Mouse (Mus musculus): Measurements from ENCODE around the gene Smyd1. TPM values are rescaled to one million over a fixed set of nuclear protein-coding genes. Genes with fewer than 3 reads are reported as not detected.

Smyd1 gene
- polyA plus RNA-seq, 1 experiment from 2014 or later, result 0.61 TPM

DNA sequence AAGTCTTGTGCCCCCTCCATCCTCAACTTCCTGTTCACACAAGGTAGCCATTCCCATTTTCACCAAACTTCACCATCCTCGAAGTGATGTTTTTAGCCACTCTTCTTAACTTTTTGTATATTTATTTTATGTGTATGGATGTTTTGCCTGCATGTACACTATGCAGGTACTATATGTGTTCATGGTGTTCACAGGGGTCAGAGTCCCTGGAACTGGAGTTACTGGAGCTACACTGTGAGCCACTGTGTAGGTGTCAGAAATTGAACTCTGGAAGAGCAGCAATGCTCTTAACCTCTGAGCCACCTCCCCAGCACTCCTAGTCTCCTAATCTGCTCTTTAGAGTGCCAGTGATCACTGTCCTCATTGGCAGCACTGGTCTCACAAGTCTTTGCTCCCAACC, 73.6 kb downstream of the Smyd1 start:
- Histone ChIP-seq H3K4me1 (no peaks in the 10 kb centered on the region), H3K4me3 (no peak overlapping the region), H3K36me3 (no peaks in the 10 kb centered on the region), H3K27ac (no peak overlapping the region), H3K27me3 (no peaks in the 10 kb centered on the region), H3K9me3 (replicated peaks) (no peaks in the 10 kb centered on the region), H3K4me2 (replicated peaks) (no peak overlapping the region), H3K9ac (no peak overlapping the region)
- no peak for ATAC-seq (ENCODE audit: low FRiP score)
- WGBS, result 95% methylated on average over 1 of the region's 1 CpGs

DNA sequence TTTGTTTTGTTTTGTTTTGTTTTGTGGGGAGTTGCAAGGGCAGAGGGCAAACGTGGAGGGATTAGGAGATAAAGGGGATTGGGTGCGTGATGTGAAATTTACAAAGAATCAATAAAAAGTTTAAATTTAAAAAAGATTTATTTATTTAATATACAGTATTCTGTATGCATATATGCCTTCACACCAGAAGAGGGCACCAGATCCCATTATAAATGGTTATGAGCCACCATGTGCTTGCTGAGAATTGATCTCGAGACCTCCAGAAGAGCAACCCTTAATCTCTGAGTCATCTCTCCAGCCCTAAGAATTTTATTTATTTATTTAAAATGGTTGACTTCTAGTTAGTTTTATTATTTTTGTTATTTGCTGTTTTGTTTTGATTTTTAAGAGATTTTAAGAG, 78.8 kb downstream of the Smyd1 start:
- Histone ChIP-seq H3K4me3 (no peak overlapping the region), H3K9ac (no peak overlapping the region), H3K36me3 (no peaks in the 10 kb centered on the region), H3K27me3 (no peaks in the 10 kb centered on the region), H3K27ac (no peak overlapping the region), H3K9me3 (replicated peaks) (no peaks in the 10 kb centered on the region), H3K4me1 (no peaks in the 10 kb centered on the region), H3K4me2 (replicated peaks) (no peak overlapping the region)
- 90% methylated on average over 3 of the region's 3 CpGs for WGBS
- no peak for ATAC-seq (ENCODE audit: low FRiP score)

DNA sequence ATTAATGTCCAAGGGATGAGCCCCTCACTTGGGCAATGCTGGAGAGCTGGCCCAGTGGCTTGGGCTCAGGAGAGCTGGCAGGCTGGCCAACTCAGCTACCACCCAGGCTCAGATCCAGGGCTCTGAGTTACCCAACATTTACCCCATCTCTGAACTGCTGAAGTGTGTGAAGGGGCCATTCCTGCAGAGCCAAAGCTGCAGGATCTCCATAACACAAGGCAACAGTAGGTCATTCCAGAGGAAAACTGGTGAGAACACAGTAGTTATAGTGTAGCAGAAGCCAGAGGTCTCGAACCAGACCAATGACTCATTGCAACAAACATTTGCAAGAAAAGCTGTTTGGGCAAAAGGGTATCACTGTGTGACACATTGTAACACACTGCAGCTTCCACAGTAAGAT, 79.2 kb downstream of the Smyd1 start:
- 92% methylated on average over 1 of the region's 1 CpGs for WGBS

DNA sequence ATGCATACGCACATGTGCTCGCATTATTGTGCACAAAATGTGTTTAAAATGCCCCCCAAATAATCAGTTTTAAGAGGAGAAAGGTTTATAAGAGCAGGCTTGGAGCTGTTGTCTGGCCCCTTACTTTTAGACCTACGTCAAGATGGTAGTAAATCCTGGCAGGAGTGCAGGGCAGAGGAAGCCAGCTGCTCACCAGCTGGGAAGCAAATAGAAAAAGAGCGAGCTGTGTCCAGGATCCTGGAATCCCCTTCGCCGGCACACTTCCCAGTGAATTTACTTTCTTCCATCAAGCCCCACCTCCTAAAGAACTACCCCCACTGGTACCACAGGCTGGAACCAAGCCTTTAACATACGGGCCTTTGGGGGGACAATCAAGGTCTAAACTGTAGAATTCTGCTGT, 81.2 kb downstream of the Smyd1 start:
- Histone ChIP-seq H3K9ac (no peak overlapping the region), H3K27me3 (no peaks in the 10 kb centered on the region), H3K4me2 (replicated peaks) (no peak overlapping the region), H3K36me3 (no peaks in the 10 kb centered on the region), H3K9me3 (replicated peaks) (no peaks in the 10 kb centered on the region), H3K4me1 (no peaks in the 10 kb centered on the region), H3K4me3 (no peak overlapping the region), H3K27ac (no peak overlapping the region)
- ATAC-seq (ENCODE audit: low FRiP score), result no peak
- 86% methylated on average over 7 of the region's 7 CpGs for WGBS

More for the DNA sequence above, 79.2 kb downstream of the Smyd1 start:
- no peak for ATAC-seq (ENCODE audit: low FRiP score)
- Histone ChIP-seq H3K27ac (no peak overlapping the region), H3K4me1 (no peaks in the 10 kb centered on the region), H3K27me3 (no peaks in the 10 kb centered on the region), H3K4me2 (replicated peaks) (no peak overlapping the region), H3K4me3 (no peak overlapping the region), H3K9me3 (replicated peaks) (no peaks in the 10 kb centered on the region), H3K9ac (no peak overlapping the region), H3K36me3 (no peaks in the 10 kb centered on the region)

DNA sequence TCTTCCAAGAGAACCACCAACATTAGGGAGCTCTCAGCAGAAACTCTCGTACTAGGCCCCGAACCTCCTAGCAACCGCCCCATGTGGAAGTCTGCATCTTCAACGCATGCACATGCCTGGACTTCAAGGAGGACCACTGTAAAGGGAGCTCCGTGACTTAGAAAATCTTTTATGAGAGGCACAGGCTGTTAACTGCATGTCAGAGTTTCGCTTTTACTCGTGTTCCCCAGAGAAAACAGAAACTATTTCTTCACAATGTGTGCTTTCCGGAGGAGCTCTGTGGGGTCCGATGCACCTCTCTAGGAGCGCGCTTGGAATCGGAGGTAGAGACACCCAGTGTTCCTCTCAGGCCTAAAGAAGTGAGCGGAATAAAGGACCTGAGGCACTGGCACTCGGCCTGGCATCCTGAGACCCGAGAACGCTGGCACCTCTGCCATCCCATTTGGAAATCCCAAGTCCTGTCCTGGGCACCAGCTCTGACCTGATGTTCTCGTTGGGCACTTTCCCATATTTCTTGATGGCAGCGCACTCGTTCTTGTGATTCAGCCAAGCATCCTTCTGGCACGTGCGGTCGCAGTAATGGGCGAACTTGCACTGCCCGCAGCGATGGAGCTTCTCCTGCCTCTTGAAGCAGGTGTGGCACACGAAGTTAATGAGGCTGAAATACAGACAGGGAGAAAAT, 82.8 kb downstream of the Smyd1 start:
- H3K4me1 ChIP-seq, result no peaks in the 10 kb centered on the region
- H3K36me3 ChIP-seq, result no peaks in the 10 kb centered on the region
- H3K9me3 ChIP-seq (replicated peaks), result no peaks in the 10 kb centered on the region
- 93% methylated on average over 26 of the region's 26 CpGs for WGBS
- H3K4me3 ChIP-seq, result no peak overlapping the region
- no peak for ATAC-seq (ENCODE audit: low FRiP score)
- H3K9ac ChIP-seq, result no peak overlapping the region
- no peak overlapping the region for H3K27ac ChIP-seq
- no peaks in the 10 kb centered on the region for H3K27me3 ChIP-seq
- H3K4me2 ChIP-seq (replicated peaks), result no peak overlapping the region

DNA sequence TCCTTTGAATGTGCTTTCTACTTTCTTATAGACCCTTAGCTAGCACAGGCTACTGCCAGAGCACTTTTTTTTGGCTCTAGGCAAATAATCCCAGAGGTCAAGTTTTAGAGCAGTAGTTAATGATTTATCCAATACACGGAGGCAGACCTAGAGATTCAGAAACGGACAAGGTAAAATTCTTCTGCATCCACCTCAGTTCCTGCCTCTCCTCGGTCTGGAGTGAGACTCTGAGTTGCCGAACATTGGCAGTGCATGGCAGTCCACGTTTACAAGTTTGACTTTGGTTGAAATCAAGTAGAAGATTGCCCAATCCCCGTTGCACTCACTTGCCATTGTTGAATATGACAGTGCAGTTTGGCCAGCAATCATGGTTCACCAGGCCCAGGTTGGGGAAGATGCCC, 85.0 kb downstream of the Smyd1 start:
- H3K4me3 ChIP-seq, result no peak overlapping the region
- ATAC-seq (ENCODE audit: low FRiP score), result no peak
- H3K36me3 ChIP-seq, result no peaks in the 10 kb centered on the region
- no peak overlapping the region for H3K9ac ChIP-seq
- no peak overlapping the region for H3K4me2 ChIP-seq (replicated peaks)
- no peaks in the 10 kb centered on the region for H3K27me3 ChIP-seq
- no peaks in the 10 kb centered on the region for H3K9me3 ChIP-seq (replicated peaks)
- WGBS, result 86% methylated on average over 6 of the region's 6 CpGs
- no peaks in the 10 kb centered on the region for H3K4me1 ChIP-seq
- H3K27ac ChIP-seq, result no peak overlapping the region

DNA sequence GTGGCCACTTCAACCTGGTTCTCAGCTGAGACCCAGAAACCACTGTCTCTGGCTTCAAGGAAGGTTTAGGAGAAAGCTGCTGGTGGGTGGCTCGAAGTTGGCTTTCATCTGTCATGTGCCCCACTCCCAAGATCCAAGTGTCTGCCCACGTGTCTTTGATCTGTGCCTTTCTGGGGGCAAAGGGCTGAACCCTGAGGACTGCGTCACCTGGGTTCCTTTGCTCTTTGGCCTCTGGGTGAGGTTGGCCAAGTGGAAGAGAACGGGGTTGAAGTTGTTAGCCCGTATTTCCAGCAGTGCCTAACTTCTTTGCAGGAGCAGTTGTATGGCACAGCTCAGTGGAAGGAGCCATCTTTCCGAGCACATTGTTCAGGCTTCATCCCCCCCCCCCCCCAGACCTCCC, 85.5 kb downstream of the Smyd1 start:
- H3K27me3 ChIP-seq, result no peaks in the 10 kb centered on the region

DNA sequence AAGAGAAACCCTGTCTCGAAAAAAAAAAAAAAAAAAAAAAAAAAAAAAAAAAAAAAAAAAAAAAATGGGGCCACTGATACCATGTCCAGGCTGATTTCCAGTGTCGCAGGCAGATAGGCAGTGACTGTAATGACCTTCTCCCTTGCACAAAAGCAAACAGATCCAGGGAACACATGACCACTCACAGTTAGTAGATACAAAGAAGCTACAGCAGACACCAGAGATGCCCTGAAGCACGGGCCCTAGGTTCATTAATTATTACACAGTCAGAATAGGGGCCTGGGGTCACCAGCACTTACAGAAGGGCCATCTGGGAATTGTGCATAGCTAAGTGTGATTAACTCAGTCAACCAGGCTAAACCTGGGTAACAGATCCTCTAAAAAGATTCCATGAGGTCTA, 86.1 kb downstream of the Smyd1 start:
- Histone ChIP-seq H3K4me2 (replicated peaks) (no peak overlapping the region), H3K36me3 (no peaks in the 10 kb centered on the region), H3K4me3 (no peak overlapping the region), H3K4me1 (no peaks in the 10 kb centered on the region), H3K27me3 (no peaks in the 10 kb centered on the region), H3K9me3 (replicated peaks) (no peaks in the 10 kb centered on the region), H3K27ac (no peak overlapping the region), H3K9ac (no peak overlapping the region)
- no peak for ATAC-seq (ENCODE audit: low FRiP score)
- WGBS, result 58% methylated on average over 3 of the region's 3 CpGs

More for the DNA sequence above, 85.5 kb downstream of the Smyd1 start:
- no peak overlapping the region for H3K9ac ChIP-seq
- no peak for ATAC-seq (ENCODE audit: low FRiP score)
- H3K4me1 ChIP-seq, result no peaks in the 10 kb centered on the region
- H3K4me2 ChIP-seq (replicated peaks), result no peak overlapping the region
- WGBS, result 71% methylated on average over 6 of the region's 6 CpGs
- no peak overlapping the region for H3K4me3 ChIP-seq
- no peaks in the 10 kb centered on the region for H3K36me3 ChIP-seq
- H3K27ac ChIP-seq, result no peak overlapping the region
- no peaks in the 10 kb centered on the region for H3K9me3 ChIP-seq (replicated peaks)

DNA sequence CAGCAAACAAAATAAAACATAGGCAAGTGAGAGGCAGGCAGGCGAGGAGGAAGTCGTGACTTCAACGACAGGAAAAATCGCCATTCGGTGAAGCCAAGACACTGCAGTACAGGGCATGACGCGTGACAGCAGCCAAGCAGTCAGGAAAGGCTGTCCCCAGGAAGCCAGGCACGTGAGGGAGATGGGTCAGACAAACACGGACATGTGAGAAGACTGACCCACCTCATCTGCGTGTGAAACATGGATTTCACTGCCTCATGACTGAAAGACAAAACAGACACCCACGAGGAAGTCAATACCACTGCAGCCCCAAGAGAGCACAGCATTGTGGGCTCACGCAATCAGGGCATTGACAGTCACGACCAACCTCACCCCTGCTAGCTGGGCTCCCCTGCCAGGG, 86.9 kb downstream of the Smyd1 start:
- H3K4me2 ChIP-seq (replicated peaks), result no peak overlapping the region
- H3K9ac ChIP-seq, result no peak overlapping the region
- 77% methylated on average over 13 of the region's 13 CpGs for WGBS
- no peak for ATAC-seq (ENCODE audit: low FRiP score)
- H3K9me3 ChIP-seq (replicated peaks), result no peaks in the 10 kb centered on the region
- no peaks in the 10 kb centered on the region for H3K27me3 ChIP-seq
- no peak overlapping the region for H3K27ac ChIP-seq
- no peak overlapping the region for H3K4me3 ChIP-seq
- no peaks in the 10 kb centered on the region for H3K4me1 ChIP-seq
- H3K36me3 ChIP-seq, result no peaks in the 10 kb centered on the region

DNA sequence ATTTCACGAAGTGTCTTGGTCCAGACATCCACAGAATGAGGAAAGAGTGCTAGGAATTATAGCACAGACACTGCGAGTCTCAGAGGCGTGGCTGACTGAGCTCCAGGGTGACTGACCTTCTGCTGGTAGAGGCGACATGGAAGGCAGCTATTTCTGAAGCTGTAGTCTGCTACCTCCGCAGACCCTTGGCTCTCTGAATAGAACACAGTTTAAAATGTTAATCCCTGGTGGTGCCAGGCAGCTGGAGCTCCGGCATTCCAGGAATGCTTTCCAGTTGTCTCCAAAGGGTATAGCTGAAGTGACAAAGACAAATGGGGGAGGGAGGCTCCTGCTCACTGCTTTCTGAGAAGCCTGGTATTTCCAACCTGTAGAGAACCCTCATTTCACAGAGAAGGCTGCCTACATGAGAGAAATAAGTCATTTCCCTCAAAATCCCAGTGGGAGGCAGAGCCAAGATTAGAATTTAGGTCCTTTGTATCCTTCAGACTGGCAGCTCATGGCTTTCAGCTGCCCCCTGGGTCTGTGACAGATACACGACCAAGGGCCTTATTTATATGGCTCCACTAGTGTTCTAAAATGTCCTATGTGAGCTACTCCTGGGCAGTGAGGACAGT, 94.8 kb downstream of the Smyd1 start:
- H3K27ac ChIP-seq, result no peak overlapping the region
- ATAC-seq (ENCODE audit: low FRiP score), result no peak
- H3K9me3 ChIP-seq (replicated peaks), result no peaks in the 10 kb centered on the region
- WGBS, result 5% methylated on average over 7 of the region's 7 CpGs
- H3K4me3 ChIP-seq, result no peak overlapping the region
- H3K27me3 ChIP-seq, result no peaks in the 10 kb centered on the region
- H3K4me1 ChIP-seq, result peaks cover 10% of the 10 kb centered on the region; the same call in 1 of the 2 replicates
- H3K4me2 ChIP-seq (replicated peaks), result no peak overlapping the region
- H3K9ac ChIP-seq, result no peak overlapping the region
- no peaks in the 10 kb centered on the region for H3K36me3 ChIP-seq

DNA sequence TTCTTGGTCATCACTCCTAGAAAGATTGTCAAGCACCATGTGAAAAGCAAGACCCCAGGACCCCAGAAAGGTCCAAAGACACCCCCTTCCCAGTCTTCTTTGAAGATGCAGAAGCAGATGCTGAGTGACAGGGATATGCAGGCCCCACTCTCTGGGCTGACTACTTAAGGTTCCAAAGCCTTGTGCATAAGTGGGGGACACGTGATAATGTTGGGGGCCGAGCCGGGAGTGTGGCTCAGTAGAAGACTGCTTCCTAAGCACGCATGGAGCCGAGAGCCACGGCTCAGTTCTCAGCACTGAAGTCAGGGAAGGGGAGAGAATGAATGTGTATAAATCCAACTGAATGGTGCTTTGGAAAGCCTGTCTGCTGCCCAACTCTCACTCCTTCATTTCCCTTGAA, 95.5 kb downstream of the Smyd1 start:
- Histone ChIP-seq H3K27ac (no peak overlapping the region), H3K36me3 (no peaks in the 10 kb centered on the region), H3K9ac (no peak overlapping the region), H3K4me2 (replicated peaks) (no peak overlapping the region), H3K4me1 (peaks cover 10% of the 10 kb centered on the region; the same call in 1 of the 2 replicates), H3K4me3 (no peak overlapping the region), H3K9me3 (replicated peaks) (no peaks in the 10 kb centered on the region), H3K27me3 (no peaks in the 10 kb centered on the region)
- 31% methylated on average over 6 of the region's 6 CpGs for WGBS
- ATAC-seq (ENCODE audit: low FRiP score), result no peak

DNA sequence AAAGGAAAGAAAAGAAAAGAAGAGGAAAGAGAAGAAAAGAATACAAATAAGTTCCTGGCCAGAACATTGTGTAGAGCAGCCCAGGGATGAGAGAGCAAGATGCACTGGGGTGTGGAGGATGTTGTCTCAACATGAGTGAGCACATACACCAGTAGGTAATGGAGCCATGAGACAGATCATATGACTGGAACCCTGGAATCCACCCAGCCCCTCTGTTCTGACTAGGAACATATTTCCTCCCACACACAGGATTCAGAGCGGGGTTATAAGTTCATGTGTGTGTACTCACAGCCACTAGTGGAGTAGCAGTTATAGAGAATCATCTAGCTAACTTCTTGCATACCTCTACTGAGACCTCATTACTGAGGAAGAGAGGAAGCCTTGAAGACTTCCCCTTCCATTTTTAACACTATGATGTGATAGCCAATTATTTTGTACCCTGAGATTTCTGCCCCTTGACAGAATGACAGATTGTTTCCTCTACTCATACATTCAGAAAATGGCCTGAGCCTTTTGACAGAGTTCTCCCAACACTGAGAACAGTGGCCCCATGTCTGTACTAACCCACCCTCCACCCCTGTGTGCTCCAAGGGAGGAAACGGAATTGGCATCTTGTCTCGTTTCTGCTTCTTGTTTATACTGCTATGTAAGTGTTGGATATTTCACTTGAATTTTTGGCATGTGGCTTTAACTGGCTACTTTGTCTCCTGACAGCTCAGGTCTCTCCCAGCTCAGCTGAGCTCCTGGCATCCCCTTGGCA, 97.7 kb downstream of the Smyd1 start:
- Histone ChIP-seq H3K4me2 (replicated peaks) (no peak overlapping the region), H3K4me1 (peaks cover 10% of the 10 kb centered on the region; the same call in 1 of the 2 replicates), H3K27me3 (no peaks in the 10 kb centered on the region), H3K4me3 (no peak overlapping the region), H3K9ac (no peak overlapping the region), H3K27ac (no peak overlapping the region), H3K9me3 (replicated peaks) (no peaks in the 10 kb centered on the region), H3K36me3 (no peaks in the 10 kb centered on the region)
- WGBS, result 76% methylated on average over 3 of the region's 3 CpGs
- no peak for ATAC-seq (ENCODE audit: low FRiP score)
